Mouse (Mus musculus) T-cell, adult 2 months (primary cell): ENCODE measurements at regions not wholly inside any gene's neighbourhood (a gene's known extent, or its start where the extent isn't known, plus 50 kb on each side); places are given as distances from the start of the nearest gene placed in this dataset.

Experiments
- DNase-seq: peaks from one replicate; pipeline ENCODE4 v3.0.0; 2022; ENCODE audit warnings: low spot score

DNA sequence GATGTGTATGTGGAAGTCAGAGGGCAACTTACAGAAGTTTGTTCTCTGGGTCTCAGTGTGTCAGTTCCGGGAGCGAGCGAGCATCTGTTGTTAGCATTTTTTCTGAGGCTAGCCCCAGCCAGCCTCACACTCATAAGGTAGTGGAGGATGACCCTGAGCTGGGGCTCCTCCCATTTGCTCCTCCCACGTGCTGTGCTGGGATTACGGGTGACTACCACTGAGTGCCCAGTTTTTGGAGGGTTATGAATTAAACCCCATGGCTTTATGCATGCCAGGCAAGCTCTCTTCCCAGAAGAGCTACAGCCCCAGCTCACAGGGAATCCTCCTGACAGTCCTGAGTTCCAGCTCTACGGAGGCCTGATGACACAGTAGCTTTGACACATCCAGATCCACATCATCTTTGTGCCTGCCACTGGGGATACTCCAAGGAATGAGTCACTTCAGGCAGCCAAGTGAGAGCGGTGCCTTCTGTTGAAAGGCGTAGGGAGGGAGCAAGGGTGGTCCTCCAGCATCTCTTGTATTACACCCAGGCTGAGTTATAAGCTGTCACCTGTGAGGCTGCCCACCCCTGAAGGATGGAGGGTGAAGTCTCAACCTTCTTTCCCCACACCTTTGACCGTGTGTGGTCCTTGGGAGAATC lies 97.8 kb upstream of the Parp11 start:
- DNase-seq, result no peak

DNA sequence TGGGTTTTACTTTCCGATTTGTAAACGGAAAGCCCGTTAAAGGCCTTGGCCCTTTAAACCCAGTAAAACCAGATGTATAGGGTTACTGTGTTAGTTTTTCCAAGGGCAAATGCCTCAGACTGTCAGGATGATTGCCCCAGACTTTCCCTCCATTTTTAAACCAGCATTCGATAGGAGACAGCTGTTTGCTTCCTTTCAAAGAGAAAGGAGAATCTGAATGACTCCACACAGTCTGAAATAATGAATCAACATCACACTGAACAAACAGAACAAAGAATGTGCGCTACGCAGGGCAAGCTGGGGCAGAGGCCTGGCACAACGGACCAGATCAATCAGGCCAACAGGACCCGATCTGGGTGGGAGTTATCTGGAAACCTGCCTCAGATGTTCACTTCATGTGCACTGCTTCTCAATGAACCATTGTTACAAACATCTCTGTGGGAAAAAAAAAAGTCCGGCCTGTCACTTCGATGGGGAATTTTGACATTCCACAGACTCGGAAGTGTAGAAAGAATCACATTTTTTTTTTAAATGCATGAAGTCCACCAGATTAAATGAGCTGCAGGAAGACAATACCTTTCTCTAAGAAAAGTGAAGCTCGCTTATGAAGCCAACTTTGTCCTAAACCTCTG lies 97.0 kb upstream of the Parp11 start:
- no peak for DNase-seq

DNA sequence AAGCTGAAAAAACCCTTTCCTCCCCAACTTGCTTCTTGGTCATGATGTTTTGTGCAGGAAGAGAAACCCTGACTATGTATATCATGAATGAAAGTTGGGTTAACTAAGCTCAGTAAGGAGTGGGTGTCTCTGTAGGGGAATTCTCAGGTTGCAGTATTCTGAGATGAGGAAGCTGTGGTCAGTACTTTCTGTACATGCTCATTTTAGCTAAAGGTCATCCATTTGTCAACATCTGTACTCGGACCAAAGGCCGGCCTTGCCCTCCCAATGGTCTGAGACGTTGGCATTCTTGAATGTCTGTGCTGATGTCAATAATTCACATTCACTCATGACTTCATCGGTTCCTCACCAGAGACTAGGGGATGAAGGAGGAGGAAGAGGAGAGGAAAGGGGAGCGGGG lies 94.9 kb upstream of the Parp11 start:
- no peak for DNase-seq

DNA sequence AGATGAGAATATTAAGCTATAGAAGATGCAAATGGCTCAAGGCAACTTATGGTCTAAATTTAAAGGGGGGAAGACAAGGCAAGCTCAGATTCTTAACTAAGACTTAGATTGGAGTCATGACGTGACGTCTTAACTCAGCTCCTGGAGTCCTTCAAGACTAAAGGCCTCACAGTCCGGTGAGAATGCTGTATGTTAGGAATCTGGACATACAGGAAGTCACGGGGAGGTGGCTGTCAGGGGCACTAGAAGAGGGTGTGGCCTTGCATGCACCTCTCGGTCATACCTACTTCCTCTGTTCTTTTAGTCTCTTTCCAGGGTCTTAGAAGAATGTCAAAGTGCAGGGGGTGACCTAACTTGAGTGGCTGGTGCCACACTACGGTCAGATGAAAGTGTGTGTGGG lies 91.5 kb upstream of the Parp11 start:
- DNase-seq, result no peak

DNA sequence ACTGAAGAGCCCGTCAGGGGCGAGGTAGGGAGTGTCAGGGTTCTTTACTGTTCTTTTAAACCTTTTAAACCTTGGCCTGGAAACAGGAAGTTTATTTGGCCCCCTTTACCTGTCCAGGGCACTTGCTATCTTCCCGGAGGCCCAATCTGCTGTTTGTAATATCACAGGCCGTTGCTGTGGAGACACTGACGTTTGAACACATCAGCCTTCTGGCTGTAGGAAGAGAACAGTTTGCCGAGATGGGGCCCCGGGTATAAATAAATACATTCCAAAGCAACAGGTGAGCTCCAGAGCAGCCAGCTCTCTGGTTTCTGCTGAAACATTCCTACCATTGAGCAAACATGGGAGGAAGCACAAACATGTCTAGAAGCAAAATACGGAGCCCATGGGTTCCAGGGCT lies 90.2 kb upstream of the Parp11 start:
- DNase-seq, result no peak

DNA sequence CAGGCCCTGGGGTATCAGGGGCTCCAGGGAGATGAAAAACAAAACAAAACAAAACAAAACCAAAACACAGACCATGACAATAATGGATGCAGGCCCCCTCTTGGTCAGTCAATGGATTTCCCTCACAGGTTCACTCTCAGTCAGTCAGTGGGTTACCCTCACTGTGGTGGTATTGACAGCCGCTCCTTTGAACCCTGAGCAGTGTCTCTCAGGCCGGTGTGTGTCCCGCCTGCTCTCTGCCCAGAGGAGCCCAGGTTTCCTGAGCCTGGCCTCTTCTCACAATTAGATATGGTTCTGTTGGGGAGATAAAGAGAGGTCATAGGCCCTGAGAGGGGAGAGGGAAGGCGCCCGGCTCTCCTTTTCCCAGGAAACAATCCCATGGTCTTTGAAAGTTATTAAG lies 87.8 kb upstream of the Parp11 start:
- no peak for DNase-seq

DNA sequence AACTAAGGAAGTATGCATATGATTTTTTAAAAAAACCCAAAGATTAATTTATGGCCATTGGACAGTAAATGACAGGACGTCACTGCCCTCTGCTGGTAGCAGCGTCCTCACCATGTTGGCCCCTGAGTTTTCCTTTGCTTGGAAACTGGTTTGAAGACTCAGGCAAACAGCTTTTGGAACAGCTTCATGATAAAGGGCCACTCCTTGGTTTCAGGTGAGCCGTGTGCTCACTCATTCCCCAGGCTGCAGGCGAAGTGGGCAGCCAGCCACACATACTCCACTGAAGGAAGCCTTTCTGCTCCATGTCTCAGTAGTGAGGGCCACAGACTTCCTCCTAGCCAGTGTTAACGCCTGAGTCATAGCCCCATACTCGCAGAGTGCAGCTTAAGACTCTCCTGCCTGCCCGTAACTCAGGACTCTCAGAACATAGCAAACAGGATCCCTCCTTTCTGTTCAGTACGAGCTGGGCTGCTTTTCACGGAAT lies 87.2 kb upstream of the Parp11 start:
- DNase-seq, result peak; percentile 73

DNA sequence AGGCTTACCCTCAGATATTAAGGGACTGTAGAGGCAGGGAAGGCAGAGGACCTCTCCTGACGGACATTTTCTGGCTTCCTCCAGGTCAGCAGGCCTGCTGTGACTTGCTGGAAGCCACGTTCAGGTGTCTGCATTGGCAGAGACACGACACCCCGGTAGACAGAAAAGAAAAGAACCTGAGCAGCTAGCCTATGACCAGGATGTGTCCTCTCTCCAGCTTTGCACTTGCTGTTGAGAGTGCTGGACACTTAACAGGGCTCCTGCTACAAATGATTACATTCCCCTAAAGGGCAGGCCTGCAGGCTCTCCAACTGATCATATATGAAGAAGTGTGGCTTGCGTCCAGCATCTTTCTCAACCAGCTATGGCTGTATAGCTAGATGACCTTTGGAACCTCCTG lies 84.5 kb upstream of the Parp11 start:
- no peak for DNase-seq

DNA sequence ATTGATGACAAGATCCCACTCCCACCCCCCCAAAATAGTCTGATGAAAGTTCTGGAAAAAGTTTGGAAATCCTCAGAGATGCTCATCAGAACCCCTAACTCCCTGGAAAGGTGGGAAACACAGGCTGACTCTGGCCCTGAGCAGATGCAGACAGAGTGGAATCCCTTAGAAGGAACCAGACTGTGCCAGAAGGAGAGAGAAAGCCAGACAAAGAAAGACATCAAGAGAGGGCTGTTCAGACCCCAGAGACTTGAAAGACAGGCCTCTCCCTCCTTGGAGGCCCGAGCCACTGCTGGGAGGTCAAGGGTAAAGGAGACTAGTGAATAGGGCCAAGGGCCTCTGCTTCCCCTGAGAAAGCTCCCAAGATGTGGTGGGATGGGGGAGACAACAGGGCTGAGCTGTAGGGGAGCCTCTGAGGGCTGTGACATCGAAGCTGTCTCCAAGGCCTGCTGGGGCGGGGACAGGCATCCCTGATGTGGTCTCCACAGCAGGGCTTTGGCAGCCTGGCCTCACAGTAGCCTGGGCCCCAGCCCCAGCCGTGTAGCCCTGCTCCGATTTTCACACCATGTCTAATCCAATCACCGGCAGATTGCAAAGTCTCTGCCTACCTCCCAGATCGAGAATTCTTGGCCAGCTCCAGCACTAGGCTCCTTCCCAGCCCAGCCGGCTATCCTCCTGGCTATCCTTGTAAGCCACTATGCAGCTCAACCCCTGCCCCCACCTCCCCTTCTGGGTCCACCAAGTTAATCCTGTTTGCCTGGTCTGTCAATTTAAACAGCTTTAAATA lies 83.5 kb upstream of the Parp11 start:
- DNase-seq, result no peak

DNA sequence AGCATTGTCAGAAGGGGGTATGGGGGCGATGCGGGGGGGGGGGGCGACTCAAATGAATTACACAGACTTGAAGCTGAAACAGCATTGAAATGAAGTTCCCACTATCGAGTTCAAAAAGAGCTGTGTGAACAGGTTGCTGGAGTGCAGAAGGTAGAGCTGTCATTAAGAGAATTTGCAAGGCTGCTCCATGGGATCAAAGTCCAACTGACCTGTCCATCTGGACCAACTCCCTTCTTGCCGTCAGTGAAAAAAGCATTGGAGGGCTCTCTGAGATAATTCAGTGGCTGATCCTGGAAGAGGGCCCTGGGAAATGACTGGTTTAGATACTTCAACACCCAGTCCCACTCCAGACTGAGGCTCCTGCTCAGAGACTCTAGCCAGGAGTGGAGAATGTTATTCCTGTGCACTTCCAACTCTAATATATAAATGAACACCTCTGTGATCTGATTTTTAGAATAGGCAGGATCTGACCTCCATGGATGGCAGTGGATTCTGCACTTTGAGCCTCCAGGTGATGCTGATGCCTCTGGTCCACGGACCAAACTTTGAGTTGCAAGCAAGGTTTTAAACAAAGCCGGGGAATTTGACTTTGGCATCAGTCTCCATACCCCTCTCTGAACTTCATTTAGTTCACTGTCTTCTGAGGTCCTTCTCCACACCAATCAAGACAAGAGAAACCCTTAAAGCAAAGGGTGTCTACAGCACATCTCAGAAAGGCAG lies 82.6 kb upstream of the Parp11 start:
- no peak for DNase-seq

DNA sequence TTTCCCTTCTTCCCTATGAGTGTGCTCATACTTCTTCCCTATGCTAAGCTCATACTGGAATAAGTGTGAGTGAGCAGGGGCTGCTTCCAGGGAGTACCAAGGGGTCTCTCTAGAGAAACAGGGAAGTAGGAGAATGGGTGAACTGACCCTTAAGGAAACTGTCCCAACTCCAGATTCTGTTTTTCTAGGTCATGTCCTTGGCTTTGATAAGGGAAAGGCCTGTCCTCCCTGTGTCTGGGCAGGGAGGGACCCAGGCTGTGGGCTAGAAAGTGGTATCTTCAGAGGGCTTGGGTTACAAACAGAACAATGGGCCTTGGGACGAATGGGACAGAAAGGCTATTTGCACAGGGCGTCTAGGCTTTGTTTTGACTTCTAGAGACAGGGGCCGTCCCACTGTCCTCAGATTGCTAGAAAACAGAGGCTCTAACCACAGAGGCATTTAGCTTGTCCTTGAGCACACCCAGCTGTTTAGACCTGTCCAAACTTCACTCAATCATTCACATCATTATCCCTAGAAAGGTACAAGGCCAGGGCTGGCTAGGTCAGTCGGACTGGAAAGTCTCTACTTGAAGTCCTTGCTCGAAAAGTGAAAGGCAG lies 82.0 kb upstream of the Parp11 start:
- DNase-seq, result no peak

DNA sequence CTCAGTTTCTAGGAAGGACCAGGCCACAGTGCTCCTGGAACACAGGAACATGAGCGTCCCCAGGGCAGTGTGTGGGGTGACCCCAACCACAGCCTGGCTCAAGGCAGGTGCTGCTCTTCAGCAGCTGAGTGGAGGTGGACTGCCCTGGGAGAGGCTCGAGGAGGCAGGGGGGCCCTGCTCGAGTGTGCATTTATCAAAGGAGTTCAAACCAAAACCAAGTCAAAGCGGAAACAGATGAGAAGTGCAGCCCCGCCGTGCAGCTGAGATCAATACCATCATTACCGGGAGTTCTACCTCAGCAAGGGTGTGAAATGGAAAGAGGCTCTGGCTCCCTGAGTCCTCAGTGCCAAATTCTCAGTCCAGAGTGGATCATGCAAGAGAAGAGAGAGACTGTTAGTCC lies 81.4 kb upstream of the Parp11 start:
- peak; percentile 25 for DNase-seq

DNA sequence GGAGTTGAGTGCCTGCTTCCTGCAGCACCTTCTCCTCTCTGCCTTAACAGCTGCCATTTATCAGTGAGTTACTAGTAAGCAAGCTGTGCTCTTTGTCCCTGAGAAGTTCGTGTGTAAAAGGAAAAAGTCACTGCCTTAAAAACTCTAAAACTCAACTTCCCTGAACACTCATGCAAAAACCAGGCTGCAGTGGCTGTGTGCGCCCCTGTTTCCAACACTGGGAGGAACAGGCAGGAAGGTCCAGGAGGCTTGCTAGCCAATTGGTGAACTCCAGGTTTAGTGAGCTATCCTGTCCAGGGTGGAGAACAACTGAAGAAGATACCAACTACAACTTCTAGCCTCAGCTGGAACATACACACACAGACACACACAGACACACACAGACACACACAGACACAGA lies 81.0 kb upstream of the Parp11 start:
- no peak for DNase-seq

DNA sequence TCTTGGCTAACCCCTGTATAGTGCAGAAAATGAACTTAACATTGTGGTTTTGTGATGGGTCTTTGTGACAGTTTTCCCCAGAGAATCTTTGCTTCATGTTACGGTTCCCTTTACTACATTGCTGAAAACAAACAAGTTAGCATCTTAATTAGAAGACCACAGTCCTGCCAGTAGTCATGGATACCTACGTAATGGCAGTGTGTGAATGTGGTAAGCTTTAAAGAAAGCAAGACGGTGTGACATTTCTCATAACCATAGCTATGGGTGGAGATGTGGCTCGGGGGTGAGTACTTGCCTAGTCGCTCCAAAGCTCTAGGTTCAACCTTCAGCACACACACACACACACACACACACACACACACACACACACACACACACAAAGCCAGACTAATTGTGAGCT lies 73.6 kb upstream of the Parp11 start:
- DNase-seq, result no peak

DNA sequence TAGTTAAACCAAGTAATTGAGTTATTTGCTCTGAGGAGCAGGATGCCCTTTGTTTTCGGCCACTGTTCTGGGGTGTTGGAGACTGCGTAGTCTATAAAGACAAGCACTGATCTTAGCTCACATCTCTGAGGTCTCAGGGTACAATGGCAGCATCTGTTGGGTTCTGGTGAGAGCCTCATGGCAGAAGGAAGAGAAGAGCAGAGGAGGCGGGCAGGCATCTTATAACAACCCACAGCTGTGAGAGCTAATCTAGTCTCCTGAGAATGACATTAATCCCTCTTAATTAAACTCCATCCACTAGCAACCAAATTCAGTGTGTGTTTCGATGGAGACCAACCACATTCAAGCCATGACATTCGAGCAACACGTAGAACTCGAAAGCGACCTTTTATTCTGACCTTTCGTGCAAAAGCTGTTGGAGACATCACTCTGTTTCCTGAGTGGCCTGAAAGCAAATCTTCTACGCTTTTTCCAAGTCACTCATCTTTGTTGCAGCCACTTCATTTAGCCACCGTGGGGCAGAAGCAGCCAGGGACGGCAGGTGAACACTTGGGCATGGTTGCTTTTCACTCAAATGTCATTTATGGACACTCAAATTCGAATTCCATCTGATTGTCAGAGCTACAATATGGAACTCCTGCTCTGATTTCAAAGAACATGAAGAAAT lies 72.7 kb upstream of the Parp11 start:
- DNase-seq, result no peak

DNA sequence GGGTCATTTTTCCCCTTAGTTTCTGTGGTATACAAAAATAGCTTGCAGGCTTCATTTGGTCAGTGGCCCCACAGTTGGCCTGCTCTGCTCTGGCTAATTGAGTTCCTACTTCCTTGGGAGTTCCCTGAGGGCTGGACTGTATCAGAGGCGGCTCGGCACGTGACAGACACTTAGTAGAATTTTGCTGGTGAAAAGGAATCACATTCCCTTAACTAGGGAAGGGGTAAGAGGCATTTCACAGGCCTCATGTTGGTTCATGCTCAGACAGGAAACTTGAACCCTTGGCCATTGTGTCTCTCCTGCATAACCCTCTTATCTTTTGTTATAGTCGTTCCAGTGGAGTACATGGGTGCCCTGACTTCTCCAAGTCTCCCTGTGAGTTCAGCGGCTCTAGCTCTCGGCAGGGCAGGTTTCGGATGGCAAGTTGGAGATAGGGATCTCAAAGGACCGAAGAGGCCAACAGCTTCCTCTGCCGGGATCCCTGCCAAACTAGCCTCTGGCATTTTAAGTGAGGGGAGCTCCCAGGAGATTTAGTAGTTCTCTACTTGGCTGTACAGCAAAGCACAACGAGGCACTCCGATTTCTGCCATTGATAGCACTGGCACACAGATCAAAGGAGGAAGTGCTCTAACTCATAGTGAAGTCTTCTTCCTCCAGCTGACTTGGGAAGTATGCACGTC lies 72.0 kb upstream of the Parp11 start:
- no peak for DNase-seq

DNA sequence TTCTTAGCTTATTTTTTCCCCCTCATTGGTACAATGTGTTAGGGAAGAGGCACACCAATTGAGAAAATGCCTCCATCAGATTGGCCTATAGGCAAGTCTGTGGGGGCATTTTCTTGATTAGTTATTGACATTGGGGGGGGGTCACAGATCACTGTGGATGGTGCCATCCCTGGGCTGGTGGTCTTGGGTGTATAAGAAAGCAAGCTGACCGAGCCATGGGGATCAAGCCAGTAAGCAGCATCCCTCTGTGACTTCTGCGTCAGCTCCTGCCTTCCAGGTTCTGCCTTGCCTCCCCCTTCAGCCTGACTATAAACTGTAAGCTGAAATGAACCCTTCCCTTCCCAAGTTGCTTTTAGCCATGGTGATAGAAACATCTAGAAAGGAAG lies 71.5 kb upstream of the Parp11 start:
- DNase-seq, result no peak

DNA sequence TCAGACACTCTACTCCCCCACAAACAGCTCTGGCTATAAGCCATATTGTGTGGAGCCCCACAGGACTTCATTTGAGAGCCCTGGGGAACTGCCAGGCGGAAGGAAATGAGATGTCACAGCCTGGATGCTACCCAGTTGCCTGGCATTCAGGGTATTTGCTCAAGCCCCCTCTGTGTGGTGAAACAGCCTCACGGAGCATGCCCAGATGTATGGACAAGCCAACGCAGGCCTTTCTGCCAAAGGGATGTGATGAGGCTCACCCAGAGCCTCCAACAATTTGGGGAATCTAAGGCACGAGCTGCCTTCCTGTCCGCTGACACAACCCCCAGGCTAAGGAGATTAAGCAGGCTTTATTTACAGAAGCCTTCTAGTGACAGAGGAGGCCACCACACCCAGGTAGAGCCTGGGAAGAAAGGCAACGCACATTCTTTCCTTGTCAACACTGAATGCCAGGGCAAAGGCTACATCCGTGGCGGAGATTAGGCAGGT lies 70.9 kb upstream of the Parp11 start:
- no peak for DNase-seq

DNA sequence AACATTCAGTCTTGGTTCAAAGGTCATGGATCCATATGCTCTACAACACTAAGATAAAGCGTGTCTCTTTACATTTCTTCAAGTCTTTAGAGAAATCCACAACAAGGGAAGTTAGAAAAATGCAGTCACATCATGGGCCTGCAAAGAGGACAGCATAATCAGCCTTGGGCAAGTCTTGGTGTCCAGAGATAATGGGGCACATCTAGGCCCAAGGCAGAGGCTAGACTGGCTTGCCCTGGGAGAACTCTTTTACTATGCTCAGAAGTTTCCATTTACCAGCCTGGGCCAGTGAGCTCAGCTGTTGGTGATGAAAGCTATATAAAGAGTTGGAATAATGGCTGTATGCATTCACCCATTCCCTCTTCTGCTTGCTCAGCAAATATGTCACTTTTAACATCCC lies 67.9 kb upstream of the Parp11 start:
- DNase-seq, result no peak

DNA sequence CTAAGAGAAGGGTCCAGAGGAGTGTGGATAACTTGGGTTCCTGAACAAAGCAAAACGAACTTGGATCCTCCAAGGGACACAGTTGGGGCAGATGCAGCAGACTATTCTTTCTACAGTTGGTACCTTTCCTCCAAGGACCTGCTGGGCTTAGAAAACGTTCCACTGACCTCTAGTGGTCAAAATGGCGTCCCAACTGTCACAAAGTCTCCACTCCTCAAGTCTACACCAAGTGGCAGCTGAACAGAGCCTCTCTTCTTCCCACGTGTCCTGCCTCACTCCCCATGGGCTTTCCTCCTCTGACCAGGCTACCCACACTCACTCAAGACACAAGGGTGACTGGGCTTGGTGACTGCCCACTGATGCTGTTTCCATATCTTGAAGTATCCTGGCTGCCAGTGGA lies 67.1 kb upstream of the Parp11 start:
- DNase-seq, result peak; percentile 22
